Mouse (Mus musculus) thymus, adult 2 months (tissue): Measurements from ENCODE around the gene Rabgap1.

Experiments used
- CTCF ChIP-seq: fragments of 200-500 bp; IDR thresholded peaks from 2 replicates; pipeline ENCODE4 v1.5.1; 2012; ENCODE audit warnings: mild to moderate bottlenecking, control low read depth, low read length, moderate library complexity, borderline replicate concordance; ENCODE audit not compliant: control insufficient read depth, poor library complexity, insufficient read depth; ENCODE audit errors: extremely low read depth
- POLR2A ChIP-seq: fragments of 200-500 bp; IDR thresholded peaks from 2 replicates; pipeline ENCODE4 v1.6.1; 2012; ENCODE audit warnings: mild to moderate bottlenecking, low read length, control low read depth, moderate library complexity; ENCODE audit not compliant: control insufficient read depth, poor library complexity, insufficient read depth; ENCODE audit errors: extremely low read depth

DNA sequence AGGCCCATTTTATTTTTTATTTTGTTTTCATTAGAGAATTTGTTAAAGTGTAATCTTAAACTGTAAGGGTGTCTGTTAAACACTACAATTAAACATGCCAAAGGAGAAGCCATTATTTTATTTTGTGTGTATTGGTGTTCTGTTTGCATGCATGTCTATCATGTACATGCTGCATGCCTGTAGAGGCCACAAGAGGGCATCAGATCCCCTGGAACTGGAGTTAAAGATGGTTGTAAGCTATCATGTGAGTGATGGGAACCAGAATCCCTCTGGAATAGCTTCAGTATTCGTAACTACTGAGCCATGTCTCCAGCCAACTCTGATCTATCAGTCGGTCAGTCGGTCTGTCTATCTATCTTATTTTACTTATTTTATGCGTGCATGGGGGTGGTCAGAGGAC lies 17.6 kb downstream of the Rabgap1 start:
- TF ChIP-seq POLR2A (no peak), CTCF (no peak)
